Mouse (Mus musculus) adipocyte (in vitro differentiated cells): ENCODE data around the gene Gpr63.
"Not testable (repeated sequence)": the region's sequence is repeated elsewhere in the genome, so short reads cannot be mapped to it uniquely, and the experiment has no call there.

Experiments
- DNase-seq: peaks from one replicate; pipeline ENCODE4 v3.0.0-alpha.2; 2016; ENCODE audit warnings: low spot score

Gpr63 gene

GRCm38 (mm10) chr4:24966299-24966991 lies at the start of gene Gpr63:
Gpr63 (plus strand) TSS chr4:24966407.
- peak; percentile 72 for DNase-seq

- DNase-seq = no peak
These were observed 46.1 kb upstream of the Gpr63 start for GRCm38 (mm10) chr4:24920006-24920577.

- DNase-seq = no peak
These were observed 41.5 kb upstream of the Gpr63 start for GRCm38 (mm10) chr4:24924726-24925125.

- no peak for DNase-seq
These were observed 37.9 kb upstream of the Gpr63 start for GRCm38 (mm10) chr4:24928260-24928780.

- DNase-seq = no peak
These were observed 37.3 kb upstream of the Gpr63 start for GRCm38 (mm10) chr4:24928926-24929325.

- no peak for DNase-seq
These were observed 23.3 kb upstream of the Gpr63 start for GRCm38 (mm10) chr4:24942728-24943424.

GRCm38 (mm10) chr4:24965918-24966298 lies 299 bp upstream of the Gpr63 start:
- DNase-seq = no peak

GRCm38 (mm10) chr4:24967251-24967650 lies 1.0 kb downstream of the Gpr63 start:
- DNase-seq = no peak

- peak; percentile 76 for DNase-seq
These were observed 12.4 kb downstream of the Gpr63 start for GRCm38 (mm10) chr4:24978589-24978988.

- no peak for DNase-seq
These were observed 19.4 kb downstream of the Gpr63 start for GRCm38 (mm10) chr4:24985612-24986011.

GRCm38 (mm10) chr4:24991475-24991874 lies 25.3 kb downstream of the Gpr63 start:
- no peak for DNase-seq

- not testable (repeated sequence) for DNase-seq
These were observed 43.1 kb downstream of the Gpr63 start for GRCm38 (mm10) chr4:25009328-25009727.

- no peak for DNase-seq
These were observed 45.6 kb downstream of the Gpr63 start for GRCm38 (mm10) chr4:25011780-25012179.

- DNase-seq = no peak
These were observed 46.5 kb downstream of the Gpr63 start for GRCm38 (mm10) chr4:25012726-25013125.

- DNase-seq = no peak
These were observed 48.9 kb downstream of the Gpr63 start for GRCm38 (mm10) chr4:25015017-25015655.

GRCm38 (mm10) chr4:25028252-25028651 lies 62.0 kb downstream of the Gpr63 start:
- no peak for DNase-seq

GRCm38 (mm10) chr4:25028752-25029151 lies 62.5 kb downstream of the Gpr63 start:
- no peak for DNase-seq

- no peak for DNase-seq
These were observed 63.7 kb downstream of the Gpr63 start for GRCm38 (mm10) chr4:25029875-25030274.

- DNase-seq = peak; percentile 26
These were observed 69.1 kb downstream of the Gpr63 start for GRCm38 (mm10) chr4:25035158-25035791.

- no peak for DNase-seq
These were observed 69.6 kb downstream of the Gpr63 start for GRCm38 (mm10) chr4:25035806-25036205.

GRCm38 (mm10) chr4:25037260-25037659 lies 71.1 kb downstream of the Gpr63 start:
- DNase-seq = no peak

GRCm38 (mm10) chr4:25055541-25055940 lies 89.3 kb downstream of the Gpr63 start:
- not testable (repeated sequence) for DNase-seq
